Mouse (Mus musculus): ENCODE results near the gene Rap1gap. TPM values are rescaled to one million over a fixed set of nuclear protein-coding genes. Genes with fewer than 3 reads are reported as not detected.

Gene Rap1gap
- polyA plus RNA-seq, 3 experiments from 2014 or later, result 0.45 to 2.3 (median 1.9) TPM

DNA sequence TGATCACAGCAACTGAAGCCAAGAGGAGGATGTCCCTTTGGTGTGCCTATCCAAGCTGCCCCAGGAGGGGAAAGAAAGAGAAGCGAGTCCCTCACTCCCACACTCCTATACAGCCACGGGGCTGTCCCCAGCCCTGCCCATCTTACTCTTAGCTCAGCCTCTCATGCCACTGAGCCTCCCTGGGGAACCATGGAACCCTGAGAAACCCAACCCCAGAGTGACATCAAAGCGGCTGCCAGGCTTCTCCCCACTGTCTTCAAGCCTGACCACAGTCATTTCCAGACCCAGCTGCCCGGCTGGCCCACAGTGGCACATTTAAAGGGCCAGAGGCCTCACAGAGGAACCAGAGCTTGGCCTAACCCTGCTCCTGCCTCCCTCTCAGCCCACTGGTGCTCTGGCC is 84.2 kb downstream of the Rap1gap start:
- ATAC-seq, result no peak

DNA sequence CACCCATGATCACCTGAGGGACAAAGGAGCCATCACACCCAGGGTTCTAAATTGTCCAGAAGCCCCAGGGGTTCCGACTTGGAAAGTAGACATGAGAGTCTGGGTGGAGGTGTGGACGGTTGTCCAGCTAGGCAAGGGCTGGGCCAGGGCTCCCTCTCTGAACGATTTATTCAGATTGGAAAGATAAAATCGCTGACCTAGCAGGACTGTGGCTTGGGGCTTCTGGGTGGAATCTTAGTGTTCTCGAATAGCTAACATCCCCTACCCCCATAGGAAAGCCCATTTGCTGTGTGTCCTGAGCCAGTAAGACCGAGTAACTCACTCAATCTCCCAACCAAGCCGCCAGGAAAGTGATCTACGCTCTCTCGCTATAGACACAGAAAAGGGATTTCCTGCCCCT is 85.2 kb downstream of the Rap1gap start:
- no peak for ATAC-seq

DNA sequence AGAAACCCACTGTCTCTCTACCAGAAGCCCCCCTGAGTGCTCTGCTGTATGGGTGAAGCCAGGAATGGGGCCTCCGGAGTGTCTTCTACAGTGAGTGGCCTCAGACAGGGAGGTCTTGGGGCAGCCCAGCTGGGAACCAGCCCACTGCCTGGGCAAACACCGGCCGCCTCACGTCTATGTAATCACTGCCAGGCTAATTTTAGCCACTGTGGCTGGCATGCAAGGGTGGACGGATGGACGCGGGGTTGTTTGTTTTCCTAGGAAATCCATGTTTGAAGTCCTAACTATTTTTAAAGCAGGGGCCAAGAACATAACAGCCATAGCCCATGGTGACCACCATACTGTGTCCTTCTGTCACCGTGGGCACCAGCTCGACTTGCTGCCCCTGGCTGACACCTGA is 85.6 kb downstream of the Rap1gap start:
- ATAC-seq, result no peak

DNA sequence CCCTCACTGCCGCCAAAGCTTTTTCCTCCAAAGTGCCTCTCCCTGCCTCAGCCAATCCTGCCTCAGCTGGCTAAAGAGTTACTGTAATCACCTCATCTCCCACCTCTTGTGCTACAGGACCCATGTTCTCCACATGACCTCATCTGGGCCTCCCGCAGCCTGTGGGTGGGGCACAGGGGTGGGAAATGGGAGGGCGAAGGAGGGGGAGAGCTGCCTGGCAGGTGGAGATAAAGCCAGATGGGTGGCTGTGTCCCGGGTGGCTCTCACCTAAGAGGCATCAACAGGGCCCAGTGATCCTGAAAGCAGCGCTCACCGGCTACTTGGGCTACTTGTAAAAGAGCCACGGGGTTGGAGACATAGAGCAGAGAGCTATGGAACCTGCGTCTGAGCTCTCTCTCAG is 86.8 kb downstream of the Rap1gap start:
- no peak for ATAC-seq

DNA sequence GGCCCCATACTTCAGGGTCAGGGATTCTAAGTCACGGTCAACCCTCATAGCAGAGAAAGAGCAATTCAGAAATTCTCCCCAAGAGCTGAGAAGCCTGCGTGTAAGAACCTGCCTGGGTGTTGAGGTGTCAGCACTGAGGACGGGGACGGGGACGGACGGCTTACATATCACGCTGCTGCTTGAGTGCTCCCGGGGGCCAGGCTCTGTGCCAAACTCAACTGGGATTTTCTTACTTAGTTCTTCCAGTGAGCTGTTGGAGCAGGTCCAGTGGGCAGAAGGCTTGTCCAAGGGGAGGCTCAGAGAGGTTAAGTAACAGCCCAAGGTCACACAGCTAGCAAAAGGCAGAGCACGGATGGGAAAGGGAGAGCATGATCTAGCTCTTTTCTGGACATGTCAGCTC is 87.2 kb downstream of the Rap1gap start:
- no peak for ATAC-seq

DNA sequence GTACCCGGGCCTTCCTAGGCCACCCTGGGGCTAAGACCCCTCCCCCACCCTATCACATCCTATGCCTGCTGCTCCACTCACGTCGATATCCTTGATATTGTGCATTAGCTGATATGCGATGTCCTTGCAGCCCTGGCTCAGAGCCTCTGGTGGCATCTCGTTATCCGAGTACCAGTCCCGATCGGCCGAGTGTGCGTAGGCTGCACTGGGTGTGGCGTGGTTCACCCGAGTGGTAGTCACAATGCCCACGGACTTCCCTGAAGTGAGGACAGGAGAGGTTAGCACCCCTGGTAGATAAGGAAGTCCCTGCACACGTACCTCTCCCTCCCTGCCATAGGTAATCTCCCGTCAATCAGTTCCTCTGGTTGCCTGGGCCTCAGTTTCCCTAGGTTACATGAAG is 87.9 kb downstream of the Rap1gap start:
- ATAC-seq, result no peak

DNA sequence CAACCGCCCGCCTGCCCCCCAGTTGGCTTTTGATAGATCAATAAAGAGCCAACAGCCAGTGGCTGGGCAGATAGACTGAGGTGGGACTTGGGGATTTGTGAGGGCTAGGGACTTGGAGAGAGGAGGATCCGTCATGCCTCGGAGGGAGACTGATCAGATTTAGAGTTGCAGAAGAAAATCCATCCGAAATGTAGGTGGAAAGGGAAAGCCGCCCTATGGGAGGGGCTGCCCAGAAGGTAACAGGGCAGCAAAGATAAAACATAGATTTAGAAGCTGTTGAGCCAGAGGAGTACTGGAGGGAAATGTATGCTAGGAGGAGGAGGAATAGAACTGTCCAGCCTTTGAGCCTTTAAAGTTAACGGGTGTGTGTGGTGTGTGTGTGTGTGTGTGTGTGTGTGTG is 88.7 kb downstream of the Rap1gap start:
- ATAC-seq, result no peak

DNA sequence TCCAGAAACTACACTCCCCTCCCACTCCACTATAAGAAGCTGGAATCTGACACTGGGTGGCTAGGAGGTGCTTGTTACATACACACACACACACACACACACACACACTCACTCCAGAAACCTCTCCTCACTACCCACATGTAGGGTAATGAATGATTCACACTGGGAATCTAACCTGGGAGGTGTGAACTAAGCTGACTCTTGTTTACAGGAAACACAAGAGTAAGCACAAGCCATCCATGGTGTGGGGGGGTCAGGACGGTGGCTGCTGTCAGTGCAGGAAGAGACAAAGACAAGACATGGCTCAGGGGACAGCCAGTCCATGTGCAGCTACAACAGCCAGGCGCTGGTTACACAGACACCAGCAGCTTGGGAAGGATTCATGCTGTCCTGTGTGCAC is 89.9 kb downstream of the Rap1gap start:
- ATAC-seq, result no peak

DNA sequence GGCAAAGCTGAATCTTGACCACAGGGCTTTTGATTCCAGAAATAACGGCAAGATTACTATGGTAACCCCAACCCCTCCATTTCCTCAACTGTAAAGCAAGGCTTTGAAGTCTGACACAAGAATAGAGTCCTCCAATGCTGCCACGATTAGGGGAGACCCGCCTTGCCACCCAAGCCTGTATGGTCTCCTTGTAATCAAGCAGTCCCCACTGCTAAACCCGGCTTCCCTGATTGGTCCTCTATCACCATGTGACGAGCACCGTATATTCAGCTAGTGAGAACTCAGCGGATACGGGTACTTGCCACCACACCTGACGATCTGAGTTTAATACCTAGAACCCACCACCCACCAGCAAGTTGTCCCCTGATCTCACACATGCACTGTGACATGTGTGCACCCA is 98.4 kb downstream of the Rap1gap start:
- ATAC-seq, result no peak

DNA sequence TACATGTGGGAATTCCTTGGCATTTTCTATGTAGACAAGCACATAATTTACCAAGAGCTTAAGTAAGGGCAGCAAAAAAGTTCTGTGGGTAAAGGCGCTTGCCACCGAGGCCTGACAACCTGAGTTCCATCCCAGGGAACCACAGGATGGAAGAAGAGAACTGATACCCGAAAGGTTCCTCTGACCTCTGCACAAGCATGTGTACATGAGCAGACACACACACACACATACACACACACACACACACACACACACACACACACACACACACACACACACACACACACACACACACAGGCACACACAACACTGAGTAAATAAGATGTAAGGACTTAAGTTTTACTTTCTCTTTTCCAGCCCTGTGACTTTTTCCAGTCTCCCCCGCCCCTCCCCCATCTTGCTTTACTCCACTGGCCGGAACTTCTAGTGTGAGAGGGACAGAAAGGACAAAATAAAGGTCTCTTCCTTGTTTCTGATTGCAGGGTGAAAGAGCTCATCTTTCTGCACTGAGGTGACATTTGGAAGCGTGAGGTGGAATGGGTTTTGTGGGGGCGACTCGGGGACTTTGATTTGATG is 99.5 kb downstream of the Rap1gap start:
- ATAC-seq, result no peak

DNA sequence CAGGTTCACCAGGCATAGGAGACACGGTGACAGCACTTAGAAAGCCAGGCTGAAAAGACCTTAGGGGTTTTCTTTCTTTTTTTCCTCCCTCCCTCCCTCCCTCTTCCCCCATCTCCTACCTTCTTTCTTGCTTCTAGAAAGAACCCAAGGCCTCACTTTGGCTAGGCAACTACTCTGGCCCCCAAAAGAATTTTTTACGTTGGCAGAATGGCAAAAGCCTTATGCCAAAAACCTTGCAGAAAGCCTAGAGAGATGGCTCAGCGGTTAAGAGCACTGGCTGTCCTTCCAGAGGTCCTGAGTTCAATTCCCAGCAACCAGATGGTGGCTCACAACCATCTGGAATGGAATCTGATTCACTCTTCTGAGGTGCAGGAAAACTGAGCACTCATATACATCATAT is 100.1 kb downstream of the Rap1gap start:
- no peak for ATAC-seq

DNA sequence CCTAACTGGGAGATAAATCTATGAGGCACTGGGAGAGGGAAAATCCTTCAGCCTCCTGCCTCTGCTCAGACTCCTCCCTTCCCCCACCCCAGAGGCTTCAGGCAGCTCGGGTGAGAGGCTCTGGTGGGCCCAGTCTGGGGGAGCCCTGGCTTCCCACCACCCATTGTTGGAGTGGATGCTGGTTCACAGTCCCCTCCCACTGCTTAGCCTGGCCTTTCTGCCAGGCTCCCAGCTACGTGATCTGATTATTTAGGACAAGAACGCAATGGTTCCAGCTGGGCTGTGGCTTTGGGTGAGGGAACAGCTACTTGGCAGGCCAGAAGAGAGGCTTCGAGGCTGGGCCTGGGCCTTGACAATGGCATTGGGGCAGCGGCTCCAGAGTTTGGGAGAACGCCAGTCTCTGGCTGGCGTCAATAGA is 101.0 kb downstream of the Rap1gap start:
- ATAC-seq, result no peak

DNA sequence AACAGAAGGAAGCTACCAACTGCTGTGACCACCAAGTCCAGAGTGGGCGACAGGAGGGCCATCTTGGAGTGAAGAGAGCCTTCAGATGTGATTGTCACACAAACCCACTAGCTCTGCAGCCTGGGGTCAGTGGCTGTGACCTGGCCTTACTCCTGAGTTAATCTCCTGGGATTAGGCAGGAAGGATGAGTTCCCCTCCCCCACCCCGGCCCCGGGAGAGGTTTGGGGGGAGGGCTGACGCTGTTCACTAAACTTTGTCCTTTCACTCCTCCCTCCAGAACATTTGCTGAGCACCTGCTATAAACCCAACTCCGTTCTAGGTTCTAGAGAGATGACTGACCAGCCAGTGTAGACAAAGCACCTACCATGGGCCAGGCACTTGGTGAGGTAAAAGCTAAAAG is 101.8 kb downstream of the Rap1gap start:
- no peak for ATAC-seq

DNA sequence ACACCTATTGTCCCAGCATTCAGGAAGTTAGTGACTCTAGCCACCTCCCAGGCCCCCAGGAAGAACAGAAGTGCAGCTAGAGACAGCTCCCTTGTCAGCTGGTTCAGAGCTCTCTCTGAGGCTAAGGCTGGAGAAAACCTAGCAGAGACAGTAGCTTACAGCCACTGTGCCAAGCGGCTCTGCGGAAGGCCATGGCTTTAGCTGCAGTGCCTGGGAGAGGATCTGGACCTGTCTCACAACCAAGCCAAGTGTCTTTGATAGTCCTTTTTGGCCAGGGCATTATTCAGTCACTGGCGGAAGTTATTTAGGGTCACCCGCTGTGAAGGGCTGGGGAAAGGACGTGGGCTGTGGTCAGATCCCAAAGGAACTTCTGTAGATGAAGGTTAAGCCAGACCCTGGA is 103.9 kb downstream of the Rap1gap start:
- no peak for ATAC-seq

DNA sequence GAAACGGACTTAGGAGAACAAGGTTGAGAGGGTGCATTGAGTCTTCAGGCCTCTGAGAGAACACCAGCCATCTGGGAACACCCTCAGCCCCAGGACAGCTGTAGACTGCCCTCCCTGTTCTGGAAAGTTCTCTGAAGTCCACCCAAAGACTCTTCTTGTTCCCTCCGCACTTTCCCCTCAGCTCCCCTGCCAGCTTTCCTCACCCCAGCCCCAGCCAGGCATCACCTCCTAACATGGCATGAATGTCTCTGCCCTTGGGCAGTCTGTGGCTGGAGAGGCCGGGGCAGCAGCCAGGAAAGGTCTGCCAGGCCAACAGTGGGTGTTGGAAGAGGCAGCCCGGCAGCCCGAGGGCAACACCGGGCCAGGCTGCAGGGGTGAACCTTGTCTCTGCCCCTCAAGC is 104.3 kb downstream of the Rap1gap start:
- ATAC-seq, result no peak

DNA sequence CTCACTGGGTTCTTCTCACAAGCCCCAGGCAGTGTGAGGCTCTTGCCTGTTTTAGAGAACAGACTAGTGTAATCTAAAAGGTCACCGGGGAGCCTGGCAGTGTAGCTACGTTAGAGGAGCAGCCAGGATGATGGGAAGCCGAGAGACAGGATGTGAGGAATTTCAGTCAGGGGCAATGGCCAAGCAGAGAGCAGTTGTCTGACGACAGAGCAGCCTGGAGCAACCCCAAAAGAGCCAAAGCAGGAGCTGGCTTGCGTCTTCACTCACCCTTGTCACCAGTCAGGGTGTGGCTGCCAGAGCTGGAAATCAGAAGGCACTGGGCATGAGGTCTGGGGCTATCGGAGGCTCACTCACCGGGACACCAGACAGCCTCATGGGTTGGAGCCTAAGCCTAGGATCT is 105.1 kb downstream of the Rap1gap start:
- ATAC-seq, result no peak

DNA sequence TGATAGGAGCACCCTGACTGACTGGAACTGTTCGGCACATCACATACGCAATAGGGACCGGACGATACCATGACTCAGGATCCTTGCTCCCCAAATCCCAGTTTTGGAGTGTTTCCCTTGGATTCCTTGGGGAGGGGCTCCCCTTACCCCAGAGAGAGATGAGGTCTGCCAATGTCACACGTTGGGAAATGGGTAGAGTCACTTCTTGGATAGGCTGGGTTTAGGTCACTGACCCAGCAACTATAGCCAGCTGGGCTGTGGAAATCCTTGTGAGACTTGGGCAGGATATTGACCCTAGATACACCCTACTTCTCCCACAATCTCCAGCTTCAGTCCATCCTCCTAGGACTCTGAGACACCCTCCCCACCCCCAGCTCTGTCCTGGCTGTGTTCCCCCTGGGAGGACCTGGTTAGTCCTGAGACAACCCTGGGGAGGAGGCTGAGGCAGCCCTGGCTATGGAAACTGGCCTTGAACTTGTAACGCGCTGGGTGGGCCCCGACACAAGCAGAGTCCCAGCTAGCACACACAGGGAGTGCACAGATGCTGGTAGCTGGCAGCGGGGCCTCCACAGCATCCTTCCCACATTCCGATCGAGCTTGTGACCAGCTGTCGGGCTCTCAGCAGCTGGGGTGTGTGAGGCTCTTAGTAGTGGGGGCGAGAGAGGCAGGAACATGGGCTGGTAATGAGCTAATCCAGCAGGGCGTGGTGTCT is 106.5 kb downstream of the Rap1gap start:
- ATAC-seq, result no peak

DNA sequence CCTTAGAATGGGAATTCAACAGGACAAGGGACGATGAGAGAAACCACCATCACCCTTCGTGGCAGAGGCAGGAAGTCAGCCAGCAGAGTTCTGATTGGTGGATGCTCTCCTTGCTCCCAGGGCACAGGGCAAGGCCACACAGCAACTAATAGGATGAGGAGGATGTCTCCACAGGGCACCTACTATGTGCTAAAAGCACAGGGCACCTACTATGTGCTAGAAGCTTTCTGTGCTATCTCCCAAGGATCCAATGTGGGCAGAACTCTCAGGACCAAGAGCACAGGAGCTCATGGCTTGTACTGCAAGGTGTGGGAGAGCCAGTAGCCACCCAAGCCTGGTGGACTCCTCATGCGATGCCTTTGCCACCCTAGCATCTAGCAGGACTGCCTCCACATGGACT is 107.2 kb downstream of the Rap1gap start:
- ATAC-seq, result no peak

DNA sequence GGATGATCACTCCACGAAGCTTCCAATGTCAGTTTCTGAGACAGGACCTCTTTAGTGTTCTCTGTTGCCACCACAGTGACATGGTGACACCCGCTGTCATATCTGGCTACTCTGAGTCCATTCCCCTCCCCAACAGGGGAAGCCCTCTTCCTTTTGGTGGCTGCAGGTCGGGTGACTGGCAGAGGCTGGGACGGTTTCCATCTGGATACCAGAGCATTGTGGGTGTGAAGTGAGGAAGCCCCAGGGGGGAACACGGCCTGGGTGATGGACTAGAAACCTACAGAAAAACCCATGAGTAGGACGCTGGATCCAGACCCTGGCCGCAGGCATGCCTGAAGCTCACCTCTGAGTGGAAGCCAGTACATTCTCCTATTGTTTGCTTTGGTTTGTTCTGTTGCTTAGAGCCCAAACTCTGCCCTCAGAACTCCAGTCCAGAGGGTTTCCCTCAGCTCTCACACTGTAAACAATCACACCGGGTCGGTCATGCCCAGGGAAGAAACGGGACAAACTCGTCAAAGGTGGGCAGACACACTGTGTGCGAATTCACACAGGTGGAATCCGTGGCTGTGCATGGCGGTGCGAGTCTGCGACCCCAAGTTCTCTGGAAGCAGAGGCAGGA is 108.0 kb downstream of the Rap1gap start:
- no peak for ATAC-seq

DNA sequence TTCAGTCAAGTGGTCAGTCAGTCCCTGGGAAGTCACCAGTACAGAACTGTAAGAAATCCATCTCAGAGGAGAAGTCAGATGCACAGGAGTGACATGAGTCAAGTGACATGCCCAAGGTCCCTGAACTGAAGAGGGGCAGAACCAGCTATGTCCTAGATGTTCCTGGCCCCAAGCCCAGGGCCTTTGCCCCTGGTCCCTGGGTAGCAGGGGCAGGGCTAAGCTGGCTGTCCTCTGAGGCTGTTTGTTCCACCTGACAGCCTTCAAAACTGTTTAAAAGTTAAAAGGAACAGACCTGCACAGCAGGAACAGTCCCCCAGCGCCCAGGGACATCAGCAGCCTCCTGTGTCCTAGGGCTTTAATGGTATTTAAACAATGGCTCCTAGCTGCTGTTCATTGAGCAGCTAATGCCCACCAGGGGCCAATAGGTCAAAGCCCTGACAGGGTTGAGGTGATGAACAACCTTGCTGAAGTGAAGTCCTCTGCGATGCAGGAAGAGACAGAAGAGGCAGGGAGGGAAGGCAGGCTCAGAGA is 108.9 kb downstream of the Rap1gap start:
- ATAC-seq, result no peak

DNA sequence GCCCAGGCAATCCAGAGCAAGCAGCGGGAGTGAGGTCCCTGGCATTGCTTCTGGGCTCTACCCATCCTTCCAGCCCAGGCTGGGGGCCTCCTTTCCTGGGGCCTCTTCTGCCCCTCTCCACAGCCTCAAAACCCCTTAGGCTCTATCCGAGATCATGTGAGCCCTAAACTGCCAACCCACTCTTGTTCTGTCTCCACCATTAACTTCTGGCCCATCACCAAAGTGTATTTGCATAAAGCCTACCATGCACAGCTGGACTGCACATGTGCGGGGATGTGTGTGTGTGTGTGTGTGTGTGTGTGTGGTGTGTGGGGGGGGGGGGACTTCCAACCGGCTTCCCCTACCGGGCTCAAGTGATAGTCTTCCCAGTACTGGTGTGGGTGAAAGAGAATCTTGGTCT is 109.5 kb downstream of the Rap1gap start:
- ATAC-seq, result no peak

DNA sequence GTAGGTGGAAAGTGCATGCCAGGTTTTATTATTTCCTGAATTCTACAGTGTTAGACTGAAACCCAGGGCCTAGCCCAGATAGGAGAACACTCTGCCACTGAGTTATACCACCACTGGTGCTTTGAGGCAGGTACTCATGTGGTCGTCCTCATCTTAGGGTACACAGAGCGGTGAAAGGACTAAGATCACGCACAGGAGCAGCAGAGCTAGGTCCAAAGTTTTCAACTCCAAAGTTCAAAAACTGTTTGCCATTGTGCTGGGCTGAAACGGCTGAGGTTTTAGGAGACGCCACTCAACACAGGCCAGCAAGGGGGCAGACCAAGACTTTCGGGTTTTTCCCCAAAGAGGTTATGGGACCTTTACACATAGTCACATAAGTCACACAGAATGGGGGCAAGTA is 110.0 kb downstream of the Rap1gap start:
- no peak for ATAC-seq

DNA sequence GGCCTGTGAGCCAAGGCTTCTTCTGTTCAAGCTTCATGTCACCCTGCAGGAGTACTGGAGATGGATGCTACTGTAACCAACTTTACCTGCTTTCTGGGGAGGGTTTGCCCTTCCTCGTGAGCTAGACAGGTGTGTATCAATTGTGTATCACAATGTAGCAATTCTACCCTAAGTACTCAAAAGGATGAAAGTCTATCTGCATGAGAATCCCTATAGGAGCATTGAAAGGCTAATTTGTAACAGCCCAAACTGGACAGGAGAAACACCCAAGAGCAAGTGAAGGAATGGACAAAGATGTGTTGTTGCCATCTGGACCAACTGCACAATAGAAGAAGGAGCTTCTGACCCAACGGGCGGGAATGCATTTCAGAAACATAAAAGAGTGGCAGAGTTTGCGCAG is 113.3 kb downstream of the Rap1gap start:
- ATAC-seq, result no peak

Data from inflammation-experienced regulatory T-cells, adult 6 months (primary cell).